Mouse (Mus musculus) CH12.LX (cell line): Measurements from ENCODE around the gene Elfn2. TPM values are rescaled to one million over a fixed set of nuclear protein-coding genes. Genes with fewer than 3 reads are reported as not detected.

Experiments
- DNase-seq: peaks from one replicate; pipeline ENCODE4 v3.0.0-alpha.2; 2013; ENCODE audit errors: extremely low read depth
- H3K27ac ChIP-seq: 2 replicates; pipeline ENCODE4 v1.5.1; 2012; ENCODE audit warnings: low read depth, mild to moderate bottlenecking, control low read depth, moderate library complexity; ENCODE audit not compliant: insufficient read depth
- H3K27me3 ChIP-seq: replicated peaks from 2 replicates; pipeline ENCODE3; 2012; ENCODE audit warnings: inconsistent platforms
- H3K36me3 ChIP-seq, 2 experiments: replicated peaks in 1 of 2; 2 replicates each; pipeline versions ENCODE3 to v1.6.1; 2012; ENCODE audit warnings: inconsistent platforms in 1 of 2, low read length in 1 of 2, mild to moderate bottlenecking in 1 of 2, mixed read lengths in 1 of 2, moderate library complexity in 1 of 2; ENCODE audit not compliant: control insufficient read depth in 1 of 2, insufficient read depth in 1 of 2
- H3K4me1 ChIP-seq, 2 experiments: 2 replicates each; pipeline ENCODE4 v1.6.1; 2012; ENCODE audit warnings: inconsistent platforms in 1 of 2, moderate library complexity in 1 of 2; ENCODE audit not compliant: insufficient read depth in 2 of 2, control insufficient read depth in 1 of 2
- H3K4me2 ChIP-seq: 2 replicates; pipeline ENCODE4 v1.6.1; 2012; ENCODE audit warnings: low read depth, mild to moderate bottlenecking, control low read depth; ENCODE audit not compliant: poor library complexity, insufficient read depth, severe bottlenecking
- H3K4me3 ChIP-seq, 3 experiments: fragments of 150-350 bp in 1 of 3; sonication (generic) in 1 of 3; replicated peaks in 1 of 3; 2 replicates each; pipeline versions ENCODE3 to v1.5.1; 2011 to 2012; ENCODE audit warnings: low read depth in 2 of 3, low read length in 2 of 3, mild to moderate bottlenecking in 2 of 3, moderate library complexity in 2 of 3, control low read depth in 1 of 3, improper control_type of control experiment in 1 of 3, inconsistent platforms in 1 of 3, mixed read lengths in 1 of 3; ENCODE audit not compliant: poor library complexity in 1 of 3
- H3K79me2 ChIP-seq: replicated peaks from 2 replicates; pipeline ENCODE4 v1.6.1; 2012; ENCODE audit warnings: mild to moderate bottlenecking, moderate library complexity; ENCODE audit not compliant: control insufficient read depth, poor library complexity, insufficient read depth, severe bottlenecking; ENCODE audit errors: extremely low read depth
- H3K9ac ChIP-seq: 2 replicates; pipeline ENCODE4 v1.6.1; 2012; ENCODE audit warnings: low read depth, mild to moderate bottlenecking, control low read depth, moderate library complexity; ENCODE audit not compliant: insufficient read depth
- H3K9me3 ChIP-seq: replicated peaks from 2 replicates; pipeline ENCODE3; 2012; ENCODE audit warnings: low read length, inconsistent platforms, mixed read lengths
- BHLHE40 ChIP-seq: IDR thresholded peaks from 2 replicates; pipeline ENCODE4 v1.6.1; 2011; ENCODE audit warnings: mild to moderate bottlenecking, low read depth, low read length, improper control_type of control experiment
- CHD2 ChIP-seq: IDR thresholded peaks from 2 replicates; pipeline ENCODE4 v1.6.1; 2011; ENCODE audit warnings: low read length, improper control_type of control experiment
- E2F4 ChIP-seq: IDR thresholded peaks from 2 replicates; pipeline ENCODE4 v1.6.1; 2011; ENCODE audit warnings: low read depth, low read length, improper control_type of control experiment; ENCODE audit not compliant: insufficient replicate concordance
- ELF1 ChIP-seq: IDR thresholded peaks from 2 replicates; pipeline ENCODE4 v1.6.1; 2014; ENCODE audit warnings: low read depth, mild to moderate bottlenecking, inconsistent platforms, low read length, improper control_type of control experiment
- ETS1 ChIP-seq: conservative IDR thresholded peaks from 2 replicates; pipeline ENCODE4 v1.6.1; 2012; ENCODE audit warnings: low read depth, mild to moderate bottlenecking, inconsistent platforms, low read length, improper control_type of control experiment, moderate library complexity
- HCFC1 ChIP-seq: IDR thresholded peaks from 2 replicates; pipeline ENCODE4 v1.6.1; 2012; ENCODE audit warnings: low read depth, mild to moderate bottlenecking, inconsistent platforms, low read length, improper control_type of control experiment
- IRF4 ChIP-seq: IDR thresholded peaks from 2 replicates; pipeline ENCODE4 v1.6.1; 2014; ENCODE audit warnings: low read depth, mild to moderate bottlenecking, inconsistent platforms, low read length, improper control_type of control experiment
- JUND ChIP-seq: conservative IDR thresholded peaks from 2 replicates; pipeline ENCODE4 v1.6.1; 2011; ENCODE audit warnings: low read depth, low read length, improper control_type of control experiment
- KAT2A ChIP-seq: IDR thresholded peaks from 2 replicates; pipeline ENCODE4 v1.6.1; 2012; ENCODE audit warnings: low read length, improper control_type of control experiment, inconsistent platforms; ENCODE audit not compliant: insufficient replicate concordance
- MAFK ChIP-seq: IDR thresholded peaks from 2 replicates; pipeline ENCODE4 v1.6.1; 2011; ENCODE audit warnings: low read length, improper control_type of control experiment; ENCODE audit not compliant: insufficient replicate concordance
- MAX ChIP-seq: IDR thresholded peaks from 2 replicates; pipeline ENCODE4 v1.6.1; 2011; ENCODE audit warnings: low read length, improper control_type of control experiment
- MAZ ChIP-seq: IDR thresholded peaks from 2 replicates; pipeline ENCODE4 v1.6.1; 2012; ENCODE audit warnings: low read depth, mild to moderate bottlenecking, inconsistent platforms, low read length, improper control_type of control experiment, moderate library complexity
- MXI1 ChIP-seq: IDR thresholded peaks from 2 replicates; pipeline ENCODE4 v1.6.1; 2011; ENCODE audit warnings: mild to moderate bottlenecking, low read depth, low read length, improper control_type of control experiment
- NRF1 ChIP-seq: IDR thresholded peaks from 2 replicates; pipeline ENCODE4 v1.6.1; 2014; ENCODE audit warnings: low read depth, mild to moderate bottlenecking, inconsistent platforms, low read length, improper control_type of control experiment, moderate library complexity
- PAX5 ChIP-seq: IDR thresholded peaks from 2 replicates; pipeline ENCODE4 v1.6.1; 2012; ENCODE audit warnings: low read length, inconsistent platforms, mixed read lengths
- POLR2A ChIP-seq: IDR thresholded peaks from 2 replicates; pipeline ENCODE4 v1.6.1; 2011; ENCODE audit warnings: low read depth, mild to moderate bottlenecking, improper control_type of control experiment, low read length
- POLR2AphosphoS2 ChIP-seq: IDR thresholded peaks from 2 replicates; pipeline ENCODE4 v1.6.1; 2011; ENCODE audit warnings: low read depth, low read length, improper control_type of control experiment
- TCF12 ChIP-seq: IDR thresholded peaks from 2 replicates; pipeline ENCODE4 v1.6.1; 2014; ENCODE audit warnings: low read depth, mild to moderate bottlenecking, inconsistent platforms, low read length, improper control_type of control experiment
- UBTF ChIP-seq: IDR thresholded peaks from 2 replicates; pipeline ENCODE4 v1.6.1; 2012; ENCODE audit warnings: low read depth, mild to moderate bottlenecking, inconsistent platforms, low read length, improper control_type of control experiment, moderate library complexity
- USF1 ChIP-seq: IDR thresholded peaks from 2 replicates; pipeline ENCODE4 v1.6.1; 2014; ENCODE audit warnings: low read depth, mild to moderate bottlenecking, inconsistent platforms, low read length, improper control_type of control experiment
- ZC3H11A ChIP-seq: IDR thresholded peaks from 2 replicates; pipeline ENCODE4 v1.6.1; 2012; ENCODE audit warnings: low read depth, mild to moderate bottlenecking, inconsistent platforms, low read length, improper control_type of control experiment
- dilution Hi-C: fragments of 300-500 bp; cut with MboI; formaldehyde crosslinking; loops from 2 replicates; pipeline ENCODE4 v1.14.3; 2020; ENCODE audit warnings: low sequenced_read_pairs; ENCODE audit not compliant: extremely low pct_unique_long_range_greater_than_20kb, extremely low pct_ligation_motif_present
- in situ Hi-C: fragments of 300-500 bp; cut with MboI; formaldehyde crosslinking; loops from 3 replicates; pipeline ENCODE4 v1.14.3; 2019; ENCODE audit warnings: low sequenced_read_pairs, low pct_ligation_motif_present, low pct_unique_long_range_greater_than_20kb, mixed read lengths
- polyA plus RNA-seq: library from polyadenylated mRNA; unstranded; fragments of >175 nt; gene quantifications from 2 replicates; pipeline ENCODE4 v1.2.1, GENCODE M21; 2012; ENCODE audit warnings: low read depth; ENCODE audit not compliant: insufficient read length
- total RNA-seq, 2 experiments: library from RNA; depleted of rRNA; stranded (reverse); fragments of 300-350 nt in 1 of 2; fragments of >200 nt in 1 of 2; gene quantifications; 2 replicates each; pipeline ENCODE4 v1.2.3; 2012 to 2014

The Elfn2 gene
- total and polyA plus RNA-seq, 3 experiments = 0.06 TPM; not detected in 2

DNA sequence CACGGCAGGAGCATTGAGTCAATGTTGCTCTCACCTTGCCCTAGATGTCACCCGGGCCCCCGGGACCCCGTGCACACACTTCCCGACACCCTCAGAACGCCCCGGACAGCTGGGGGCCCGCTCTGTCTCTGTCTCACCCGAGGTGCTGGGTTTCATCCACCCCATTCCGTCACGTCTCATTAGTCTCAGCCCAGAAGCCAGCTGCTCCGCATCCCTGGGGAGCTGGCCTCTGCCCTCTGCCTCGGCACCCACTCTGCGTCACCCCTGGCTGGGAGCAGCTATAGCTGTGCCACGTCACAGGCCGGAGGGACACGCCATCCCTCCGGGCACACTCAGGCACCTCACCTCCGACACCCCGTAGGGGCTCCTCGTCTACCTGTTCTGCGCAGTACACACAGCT is 38.3 kb downstream of the Elfn2 start:
- Histone ChIP-seq H3K36me3 (no peaks in the 10 kb centered on the region), H3K9ac (no peak overlapping the region), H3K9me3 (no peaks in the 10 kb centered on the region), H3K4me1 (peaks cover 9 to 17% of the 10 kb centered on the region in 2 experiments), H3K27ac (no peak overlapping the region), H3K4me3 (no peak overlapping the region), H3K79me2 (no peaks in the 10 kb centered on the region), H3K27me3 (peaks cover 98% of the 10 kb centered on the region), H3K4me2 (no peak overlapping the region)
- dilution Hi-C loops = no loop called here
- in situ Hi-C loops = no loop called here
- TF ChIP-seq TCF12 = no peak
- no peak for DNase-seq

DNA sequence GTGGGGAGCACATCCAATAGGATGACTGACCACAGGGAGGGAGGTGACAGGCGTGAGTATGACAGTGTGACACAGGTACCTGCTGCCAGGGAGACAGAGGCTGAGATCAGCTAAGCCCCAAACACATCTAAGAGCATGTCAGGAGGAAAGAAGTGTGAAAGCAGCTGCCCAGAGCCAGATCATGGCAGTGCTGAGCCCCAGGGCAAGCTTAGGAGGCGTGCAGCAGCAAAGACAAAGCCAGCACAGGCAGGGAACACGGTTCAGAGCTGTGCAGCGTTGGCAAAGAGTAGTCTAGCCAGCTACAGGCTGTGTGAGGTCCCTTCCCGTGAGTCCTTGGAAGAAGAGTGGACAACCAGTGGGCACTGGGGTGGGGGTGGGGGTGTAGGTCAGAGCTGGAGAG is 40.9 kb downstream of the Elfn2 start:
- in situ Hi-C loops (no loop called here), dilution Hi-C loops (no loop called here)
- Histone ChIP-seq H3K27me3 (peaks cover 99% of the 10 kb centered on the region), H3K79me2 (no peaks in the 10 kb centered on the region), H3K9me3 (no peaks in the 10 kb centered on the region), H3K27ac (no peak overlapping the region), H3K36me3 (no peaks in the 10 kb centered on the region), H3K9ac (no peak overlapping the region), H3K4me2 (no peak overlapping the region), H3K4me3 (no peak overlapping the region), H3K4me1 (peaks cover 7 to 9% of the 10 kb centered on the region in 2 experiments)
- DNase-seq = no peak
- TF ChIP-seq NRF1 (no peak), ELF1 (no peak), USF1 (no peak), MXI1 (no peak), JUND (no peak), ETS1 (no peak), MAFK (no peak), PAX5 (no peak), MAZ (no peak), IRF4 (no peak), BHLHE40 (no peak), ZC3H11A (no peak), MAX (no peak), E2F4 (no peak), KAT2A (no peak), POLR2A (no peak), UBTF (no peak), CHD2 (no peak), HCFC1 (no peak), POLR2AphosphoS2 (no peak)
